Mouse (Mus musculus) large intestine, adult 2 months (tissue): Measurements from ENCODE around the gene Egflam. TPM values are rescaled to one million over a fixed set of nuclear protein-coding genes. Genes with fewer than 3 reads are reported as not detected.

ENCODE experiments used
- DNase-seq: peaks from one replicate; pipeline ENCODE4 v3.0.0-alpha.2; 2012; ENCODE audit warnings: low read depth, low spot score
- WGBS: fragments of 180-500 bp; shearing (Covaris S2); methylation state at CpG from one replicate; pipeline ENCODE4 v1.1.7; 2018; 5-methylcytosine and 5-hydroxymethylcytosine counted together
- polyA plus RNA-seq: library from polyadenylated mRNA; depleted of rRNA; stranded (reverse); fragments of >200 nt; gene quantifications from 2 replicates; pipeline ENCODE4 v1.2.3, GENCODE M21; 2012

Gene Egflam
- polyA plus RNA-seq, 1 experiment: 1.1 TPM

DNA sequence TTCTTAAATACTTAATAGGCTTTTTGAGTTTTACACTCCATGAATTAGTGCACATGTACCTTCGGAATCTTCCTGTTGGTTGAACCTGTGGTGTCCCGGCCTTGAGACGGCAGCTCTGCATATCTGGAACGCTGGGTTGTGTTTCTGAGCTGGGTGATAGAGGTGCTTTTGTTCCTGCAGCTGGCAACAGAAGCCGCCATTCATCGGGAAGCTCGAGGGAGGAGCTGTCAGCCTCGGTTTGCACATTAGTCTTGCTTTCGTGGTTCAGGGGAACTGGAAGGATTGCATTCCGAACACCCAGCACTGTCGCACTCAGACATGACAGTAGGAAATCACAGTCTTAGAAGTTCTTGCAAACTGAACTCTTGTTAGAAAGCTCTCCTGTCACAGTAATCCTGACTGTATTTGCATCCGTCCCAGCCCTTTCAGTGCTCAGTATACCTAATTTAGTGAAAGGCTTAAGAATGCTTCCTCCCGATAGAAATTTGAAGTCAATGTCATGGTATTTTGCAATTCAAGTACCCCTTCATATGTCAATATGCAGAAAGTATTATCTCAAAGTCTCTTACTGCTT, 204.0 kb downstream of the Egflam start:
- WGBS: 42% methylated on average over 13 of the region's 13 CpGs
- no peak for DNase-seq

DNA sequence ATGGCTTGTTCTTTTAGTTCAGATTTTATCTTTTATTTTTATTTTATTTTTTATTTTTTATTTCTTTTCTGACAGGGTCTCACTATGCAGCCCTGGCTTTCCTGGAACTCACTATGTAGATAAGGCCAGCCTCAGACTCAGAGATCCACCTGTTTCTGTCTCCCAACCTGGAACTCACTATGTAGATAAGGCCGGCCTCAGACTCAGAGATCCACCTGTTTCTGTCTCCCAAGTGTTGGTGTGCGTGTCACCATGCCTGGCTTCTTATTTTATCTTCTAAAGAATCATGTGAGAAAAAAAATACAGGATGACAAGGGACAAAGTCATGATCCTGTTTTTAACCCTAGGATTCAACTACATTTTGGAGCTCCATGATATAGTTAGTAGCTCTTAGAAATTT, 205.6 kb downstream of the Egflam start:
- 91% methylated on average over 2 of the region's 2 CpGs for whole genome bisulfite sequencing

DNA sequence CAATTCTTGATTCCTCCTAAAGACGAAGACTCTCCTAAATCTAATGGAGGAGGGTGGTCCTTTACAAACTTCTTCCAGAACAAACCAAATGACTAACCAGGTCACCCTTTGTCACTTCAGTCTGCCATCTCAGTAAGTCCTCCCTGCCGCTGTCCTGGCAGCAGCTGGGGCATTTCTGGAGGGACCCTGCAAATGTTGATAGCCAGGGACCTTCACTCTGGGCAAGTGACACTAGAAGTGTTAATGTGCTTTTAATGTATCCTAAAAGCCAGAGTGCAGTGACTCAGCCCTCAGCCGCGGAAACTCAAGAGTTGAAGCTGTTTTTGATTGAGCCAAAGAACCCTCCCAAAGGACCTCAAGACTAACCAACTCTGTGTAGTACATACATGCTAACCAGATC, 207.1 kb downstream of the Egflam start:
- DNase-seq: no peak
- 81% methylated on average over 4 of the region's 4 CpGs for WGBS

More for the DNA sequence above, 205.6 kb downstream of the Egflam start:
- no peak for DNase-seq

DNA sequence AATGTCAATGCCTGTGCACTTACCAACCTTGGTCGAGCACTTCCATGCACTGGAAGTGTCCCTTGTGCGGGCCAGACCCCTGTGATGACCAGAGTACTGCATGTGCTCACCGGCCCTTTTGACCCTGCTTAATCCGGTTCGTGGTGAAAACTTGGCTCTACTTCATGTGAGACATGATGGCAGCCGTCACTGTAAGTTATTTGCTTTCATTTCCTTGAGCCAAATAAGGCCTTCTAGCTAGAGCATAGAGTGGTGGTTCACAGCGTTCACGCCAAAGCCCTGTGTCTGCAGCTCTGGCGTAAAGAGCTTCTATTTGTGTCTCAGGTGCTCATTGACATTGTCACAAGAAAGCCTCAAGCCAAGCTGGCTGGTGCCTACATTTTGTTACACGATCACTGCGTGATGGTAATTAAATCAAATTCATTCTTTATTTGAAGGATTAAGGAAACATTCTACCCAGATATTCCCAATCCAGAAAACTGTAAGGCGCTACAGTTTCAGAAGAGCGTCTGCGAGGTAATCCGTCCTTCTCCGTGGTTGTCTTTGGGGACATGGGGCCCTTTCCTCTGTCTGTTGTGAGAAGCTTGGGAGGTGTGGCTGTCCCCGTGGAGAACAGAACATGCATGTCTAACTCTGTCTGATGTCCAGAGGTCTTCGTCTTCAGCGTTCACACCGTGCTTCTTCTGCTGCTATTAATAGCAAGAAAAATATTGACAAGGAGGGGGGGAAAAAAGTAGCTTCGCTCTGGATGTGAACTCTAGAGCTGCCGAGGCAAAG, 208.3 kb downstream of the Egflam start:
- 78% methylated on average over 22 of the region's 22 CpGs for WGBS
- no peak for DNase-seq

DNA sequence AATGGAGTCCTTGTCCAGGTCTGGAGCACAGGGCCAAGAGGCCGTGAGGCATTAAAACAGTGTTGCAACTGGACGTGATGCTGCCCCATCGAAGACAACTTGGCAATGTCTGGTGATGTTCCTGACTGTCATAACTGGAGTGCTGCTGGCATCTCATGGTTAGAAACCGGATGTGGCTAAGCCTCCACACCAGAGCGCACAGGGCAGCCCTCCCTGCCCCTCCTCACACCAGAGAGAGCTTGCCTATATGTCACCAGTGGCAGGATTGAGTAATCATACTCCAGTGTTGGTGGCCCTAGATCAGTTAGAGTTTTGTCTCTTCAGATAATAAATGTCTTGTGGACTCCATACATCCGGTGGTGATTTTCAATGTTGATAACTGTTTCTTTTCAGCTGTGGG, 210.5 kb downstream of the Egflam start:
- no peak for DNase-seq
- WGBS: 87% methylated on average over 6 of the region's 6 CpGs

DNA sequence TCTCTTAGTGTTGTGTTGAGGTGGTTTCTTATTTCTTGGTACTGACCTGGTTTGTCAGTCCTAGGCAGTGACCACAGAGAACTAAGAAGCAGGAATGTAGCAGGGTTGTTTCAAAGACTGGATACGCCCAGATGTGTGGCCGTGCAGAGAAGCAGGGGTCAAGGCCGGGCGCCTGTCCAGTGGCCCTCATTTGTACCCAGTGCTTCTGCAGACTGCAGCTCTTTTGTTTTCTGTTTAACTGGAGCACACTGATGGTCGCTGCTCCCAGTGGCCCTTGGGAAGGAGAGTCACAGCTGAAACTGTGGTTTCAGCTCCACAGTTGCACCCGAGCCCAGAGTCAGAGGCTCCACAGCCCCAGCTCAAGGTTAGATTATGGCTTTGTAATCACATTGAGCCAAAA, 217.6 kb downstream of the Egflam start:
- 78% methylated on average over 6 of the region's 6 CpGs for WGBS
- DNase-seq: no peak

DNA sequence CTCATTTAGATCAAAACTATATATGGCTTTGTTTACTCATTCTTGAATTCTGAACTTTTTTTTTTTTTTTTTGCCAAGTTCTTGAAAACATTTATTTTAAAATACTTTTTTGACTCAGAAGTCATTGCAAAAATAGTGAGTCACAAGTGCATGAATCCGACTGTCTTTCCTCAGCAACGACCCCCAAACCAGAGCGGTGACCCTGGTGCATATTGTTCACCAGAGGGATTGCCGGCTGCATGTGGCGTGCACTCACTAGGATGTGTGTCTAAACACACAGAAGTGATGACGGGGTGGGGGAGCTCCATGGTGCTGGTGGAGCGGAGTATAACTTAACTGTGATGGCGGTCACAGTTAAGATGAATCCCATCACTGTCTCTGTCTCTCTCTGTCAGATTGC, 224.4 kb downstream of the Egflam start:
- no peak for DNase-seq
- WGBS: 91% methylated on average over 8 of the region's 8 CpGs

DNA sequence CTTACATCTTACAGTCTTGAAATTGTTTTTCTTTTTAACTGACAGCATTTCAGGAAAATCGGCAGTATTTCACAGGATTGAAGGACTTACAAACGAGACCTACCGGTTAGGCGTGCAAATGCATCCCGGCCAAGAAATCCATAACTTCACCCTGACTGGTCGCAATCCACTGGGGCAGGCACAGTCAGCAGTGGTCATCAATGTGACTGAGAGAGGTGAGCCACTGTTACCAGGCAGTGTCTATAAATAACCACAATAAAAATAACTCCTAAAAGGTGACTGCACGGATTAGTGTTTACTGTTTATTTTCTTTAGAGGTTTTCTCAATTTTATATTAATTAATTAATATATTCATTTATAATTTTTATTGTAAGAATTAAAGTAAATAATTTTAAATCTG, 224.8 kb downstream of the Egflam start:
- WGBS: 50% methylated on average over 7 of the region's 7 CpGs
- no peak for DNase-seq

DNA sequence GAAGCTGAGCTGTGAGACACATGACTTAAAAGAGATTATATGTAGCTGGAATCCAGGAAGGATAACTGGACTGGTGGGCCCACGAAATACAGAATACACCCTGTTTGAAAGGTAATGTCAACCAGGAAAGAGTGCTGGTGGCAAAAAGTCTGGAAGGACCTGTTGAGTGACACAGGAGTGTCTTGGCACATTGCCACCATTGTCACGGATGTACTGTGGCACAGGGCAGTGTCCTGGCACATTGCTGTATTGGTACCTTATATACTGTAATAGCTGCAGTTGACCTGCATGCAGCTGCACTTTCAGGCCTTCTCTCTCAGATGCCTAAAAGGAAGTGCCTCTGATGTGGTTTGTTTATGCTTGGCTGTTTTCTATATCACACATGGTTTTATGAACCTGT, 225.3 kb downstream of the Egflam start:
- 20% methylated on average over 2 of the region's 2 CpGs for WGBS
- peak; percentile 35 for DNase-seq

DNA sequence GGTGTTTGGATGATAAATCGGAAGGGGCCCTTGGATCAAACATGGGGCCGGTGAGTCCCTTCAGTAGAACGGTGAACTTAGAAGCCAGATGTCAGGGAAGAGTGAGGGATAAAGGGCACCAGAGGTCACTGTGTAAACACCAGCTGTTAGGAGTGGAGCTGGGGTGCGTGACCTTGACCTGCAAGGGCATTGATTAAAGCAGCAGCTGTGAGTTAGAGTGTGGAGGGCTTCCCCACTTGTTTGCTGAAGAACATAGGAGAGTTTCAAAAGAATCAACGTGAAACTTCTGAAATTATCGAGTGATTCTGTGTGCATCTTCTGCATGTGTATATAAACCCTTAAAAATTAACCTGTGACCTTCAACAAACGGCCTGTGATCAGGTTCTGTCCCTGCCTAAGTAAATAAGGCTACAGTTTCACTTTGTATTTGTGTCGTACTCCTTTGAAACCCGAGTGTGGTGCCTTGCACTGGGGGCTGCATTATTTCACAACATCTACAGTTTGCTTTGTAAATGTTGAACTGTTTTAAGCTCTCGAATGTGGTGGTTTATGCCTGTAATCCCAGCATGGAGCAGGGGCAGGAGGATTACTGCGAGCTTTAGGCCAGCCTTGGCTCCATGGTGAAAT, 230.2 kb downstream of the Egflam start:
- DNase-seq: no peak
- 65% methylated on average over 11 of the region's 11 CpGs for WGBS

DNA sequence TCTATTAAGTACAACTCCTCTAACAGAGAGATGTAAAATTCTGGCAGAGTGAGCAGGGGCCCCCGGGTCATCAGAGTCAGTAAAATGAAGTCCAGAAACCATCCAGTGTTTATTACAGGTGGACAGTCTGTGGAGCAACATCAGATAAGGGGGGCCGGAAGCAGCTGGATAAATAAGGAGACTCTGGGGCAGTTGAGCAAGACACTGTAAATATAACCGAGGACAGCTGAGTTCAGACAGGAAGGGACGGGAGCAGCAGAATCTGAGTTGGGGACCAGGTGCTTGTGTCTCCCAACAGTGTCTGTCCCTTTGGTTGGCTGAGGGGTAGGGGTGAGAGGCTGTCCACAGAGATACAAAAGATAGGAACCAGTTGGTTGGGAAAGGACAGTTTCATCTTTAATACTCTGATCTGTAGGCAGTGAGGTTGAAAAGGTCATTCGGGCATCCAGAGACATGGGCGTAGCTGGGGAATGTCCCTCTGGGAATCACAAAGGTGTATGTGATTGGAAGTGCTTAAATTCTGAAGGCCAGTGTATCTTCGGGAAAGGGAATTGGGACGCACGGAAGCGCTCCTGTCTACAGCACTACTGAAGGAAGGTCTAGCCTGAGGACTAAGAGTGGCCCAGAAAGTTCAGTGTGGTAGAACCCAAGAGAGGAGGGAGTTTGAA, 230.8 kb downstream of the Egflam start:
- no peak for DNase-seq
- WGBS: 80% methylated on average over 10 of the region's 10 CpGs

DNA sequence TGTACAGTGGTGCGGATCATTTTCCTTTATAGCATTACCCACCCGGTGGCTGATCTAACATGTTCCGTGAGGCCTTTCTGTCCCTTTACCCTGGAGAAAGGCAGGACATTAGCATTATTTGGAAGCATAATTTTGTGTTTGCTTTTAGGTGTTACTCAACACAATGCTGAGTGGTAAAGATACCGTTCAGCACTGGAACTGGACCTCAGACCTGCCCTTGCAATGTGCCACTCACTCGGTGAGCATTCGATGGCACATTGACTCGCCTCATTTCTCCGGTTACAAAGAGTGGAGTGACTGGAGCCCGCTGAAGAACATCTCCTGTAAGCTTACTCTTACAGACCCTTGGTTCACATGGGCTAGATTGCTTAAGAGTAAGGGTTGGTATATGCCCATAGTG, 231.5 kb downstream of the Egflam start:
- 79% methylated on average over 9 of the region's 9 CpGs for WGBS
- DNase-seq: no peak

DNA sequence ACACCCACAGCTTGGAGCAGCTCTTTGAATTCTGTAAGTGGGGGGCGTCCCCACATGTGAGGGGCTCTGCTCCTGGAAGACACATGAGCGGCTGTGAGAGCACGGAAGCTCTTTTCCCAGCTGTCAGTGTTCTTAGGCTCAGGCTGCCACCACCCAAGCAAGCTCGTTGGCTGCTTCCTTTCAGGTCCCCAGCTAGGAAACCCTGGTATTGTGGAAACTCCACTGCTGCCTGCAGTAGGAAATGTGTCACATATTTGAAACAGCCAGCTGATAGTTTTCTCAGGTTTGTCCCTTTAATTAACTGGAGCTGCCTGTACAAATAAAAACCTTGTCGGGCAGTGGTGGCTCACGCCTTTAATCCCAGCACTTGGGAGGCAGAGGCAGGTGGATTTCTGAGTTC, 234.3 kb downstream of the Egflam start:
- DNase-seq: no peak
- WGBS: 71% methylated on average over 6 of the region's 6 CpGs

DNA sequence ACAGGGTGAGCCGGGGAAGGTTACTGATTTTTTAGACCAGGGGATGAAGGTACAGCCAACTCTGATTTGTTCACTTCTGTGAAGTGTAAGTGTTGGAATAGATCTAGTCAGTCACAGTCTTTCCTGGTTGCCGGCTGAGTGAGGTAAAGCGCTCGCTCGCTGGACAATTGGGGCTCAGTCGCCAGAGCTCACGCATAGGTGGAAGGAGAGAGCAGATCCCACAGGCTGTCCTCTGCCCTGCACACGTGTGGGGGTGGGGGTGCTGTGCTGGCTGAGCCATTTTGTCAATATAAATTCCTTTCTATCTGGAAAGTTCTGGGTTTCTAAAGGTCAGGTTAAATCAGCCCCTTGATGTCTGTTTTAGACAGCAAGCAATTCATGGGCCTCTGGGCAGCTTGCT, 237.9 kb downstream of the Egflam start:
- DNase-seq: no peak
- 91% methylated on average over 8 of the region's 8 CpGs for WGBS

DNA sequence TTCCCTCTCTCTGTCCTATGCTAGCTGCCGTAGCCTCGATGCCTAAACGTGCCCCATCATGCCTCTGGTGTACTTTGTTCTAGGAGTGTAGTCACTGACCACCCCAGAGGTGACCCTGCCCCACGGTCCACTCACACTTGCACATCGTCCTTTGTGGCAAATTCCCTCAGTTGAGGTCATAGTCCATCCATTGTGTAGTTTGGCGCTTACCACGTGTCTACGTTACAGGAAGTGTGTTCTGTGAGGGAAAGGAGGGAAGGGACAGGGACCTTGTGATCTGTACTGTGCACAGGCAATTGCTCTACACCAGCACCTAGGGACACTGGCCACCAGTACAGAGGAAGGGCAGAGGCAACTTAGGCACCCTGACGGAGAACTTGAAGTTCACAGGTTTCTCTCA, 238.3 kb downstream of the Egflam start:
- WGBS: 82% methylated on average over 9 of the region's 9 CpGs

DNA sequence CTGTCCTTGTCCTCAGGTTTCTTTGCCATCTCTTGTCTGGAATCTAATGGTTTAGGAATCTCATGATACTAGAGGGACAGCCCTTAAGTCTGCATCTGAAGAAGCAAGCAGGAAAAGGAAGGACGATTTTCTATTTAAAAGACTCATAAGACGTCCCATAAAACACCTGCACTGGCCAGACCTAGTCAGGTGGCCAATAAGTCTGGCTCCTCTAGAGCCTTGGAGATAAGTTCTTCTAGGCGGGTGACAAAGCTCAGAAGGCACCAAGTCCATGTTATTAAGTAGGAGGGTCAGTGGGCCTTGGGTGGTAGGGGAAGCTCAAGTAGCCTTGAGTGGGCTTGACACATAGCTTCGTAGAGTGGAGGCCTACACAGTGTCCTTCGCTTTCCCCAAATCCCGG, 240.5 kb downstream of the Egflam start:
- no peak for DNase-seq
- 58% methylated on average over 6 of the region's 6 CpGs for WGBS

More for the DNA sequence above, 238.3 kb downstream of the Egflam start:
- DNase-seq: no peak
